Mouse (Mus musculus): ENCODE measurements around the gene Podxl. TPM values are rescaled to one million over a fixed set of nuclear protein-coding genes. Genes with fewer than 3 reads are reported as not detected.
A peak's percentile ranks its signal among the peaks of the same experiment; 100 is the strongest.

The Podxl gene
- total RNA-seq, 2 experiments from 2014 or later = 20.3 to 22.7 TPM

DNA sequence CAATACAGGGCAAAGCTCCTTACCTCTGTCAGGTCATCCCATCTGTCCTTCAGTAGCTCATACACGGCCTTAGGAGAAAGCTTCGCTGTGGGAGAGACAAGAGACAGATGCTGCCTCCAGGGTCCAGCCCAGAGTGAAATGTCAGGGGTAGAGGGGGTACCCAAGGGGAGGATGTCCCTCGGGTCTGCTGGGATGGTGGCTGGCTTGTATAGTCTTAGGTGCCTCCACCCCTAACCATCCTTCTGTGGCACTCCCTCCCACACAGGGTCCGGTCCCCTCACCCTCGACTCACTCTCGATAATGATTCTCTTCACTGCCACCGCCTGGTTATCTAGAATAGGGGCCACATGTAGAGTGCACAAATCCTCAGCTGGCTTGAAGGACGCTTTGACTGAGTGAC, 39.1 kb downstream of the Podxl start:
- DNase-seq (ENCODE audit: low spot score in 2 of 2) = no peak

DNA sequence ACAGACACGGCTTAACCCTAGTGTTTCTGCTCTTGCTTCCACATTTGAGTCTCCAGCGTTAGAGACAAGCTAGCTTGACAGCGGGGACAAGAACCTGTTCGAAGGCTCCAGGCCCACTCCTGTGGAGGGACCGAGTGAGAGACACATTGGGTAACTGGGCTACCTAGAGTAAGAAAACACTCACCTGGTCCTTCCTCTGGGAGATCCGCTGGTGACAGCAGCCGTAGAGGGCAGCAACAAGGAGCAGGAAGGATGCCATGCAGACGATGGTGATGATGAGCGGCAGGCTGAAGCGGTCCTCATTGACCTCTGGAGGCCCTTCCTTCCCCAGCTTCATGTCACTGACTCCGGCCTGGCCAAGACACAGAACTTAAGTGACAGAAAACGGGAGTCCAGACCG, 39.7 kb downstream of the Podxl start:
- DNase-seq (ENCODE audit: low spot score in 2 of 2) = no peak

DNA sequence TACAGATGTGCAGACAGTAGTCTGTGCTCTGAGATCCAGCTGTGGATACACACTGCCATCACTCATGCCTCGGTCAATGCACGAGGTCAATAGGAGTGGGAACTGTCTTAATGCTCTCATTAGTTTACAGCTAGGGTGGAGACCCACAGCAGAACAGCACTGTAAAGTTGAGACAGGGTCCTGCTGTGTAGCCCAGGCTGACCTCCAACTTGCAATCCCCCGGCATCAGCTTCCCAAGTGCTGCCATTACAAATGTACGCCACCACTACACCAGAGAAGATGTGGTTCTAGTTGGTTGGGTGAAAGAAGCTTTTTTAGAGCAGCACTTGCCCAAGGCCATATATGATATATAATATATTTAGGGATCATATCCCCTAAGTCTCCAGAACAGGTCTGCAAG, 40.1 kb downstream of the Podxl start:
- no peak for DNase-seq (ENCODE audit: low spot score in 2 of 2)

DNA sequence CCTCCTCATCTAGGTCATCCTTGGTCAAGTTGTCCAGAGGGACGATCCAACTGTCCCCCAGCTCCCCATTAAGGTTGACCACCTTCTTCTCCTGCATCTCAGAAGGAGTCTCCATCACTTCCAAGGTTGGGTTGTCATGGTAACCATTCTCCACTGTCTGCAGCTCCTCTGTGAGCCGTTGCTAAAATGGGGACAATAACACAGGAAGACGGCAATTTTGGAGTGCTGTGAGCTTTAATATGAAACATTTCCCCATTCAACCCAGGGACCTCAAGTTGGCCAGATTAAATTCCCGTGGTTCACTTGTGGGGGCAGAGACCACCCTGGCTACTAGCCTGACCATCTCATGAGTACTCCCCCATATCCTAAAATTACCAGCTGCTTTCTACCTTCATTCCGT, 40.7 kb downstream of the Podxl start:
- DNase-seq (ENCODE audit: low spot score in 2 of 2) = peak in 1 of 2 experiments; percentile 49

DNA sequence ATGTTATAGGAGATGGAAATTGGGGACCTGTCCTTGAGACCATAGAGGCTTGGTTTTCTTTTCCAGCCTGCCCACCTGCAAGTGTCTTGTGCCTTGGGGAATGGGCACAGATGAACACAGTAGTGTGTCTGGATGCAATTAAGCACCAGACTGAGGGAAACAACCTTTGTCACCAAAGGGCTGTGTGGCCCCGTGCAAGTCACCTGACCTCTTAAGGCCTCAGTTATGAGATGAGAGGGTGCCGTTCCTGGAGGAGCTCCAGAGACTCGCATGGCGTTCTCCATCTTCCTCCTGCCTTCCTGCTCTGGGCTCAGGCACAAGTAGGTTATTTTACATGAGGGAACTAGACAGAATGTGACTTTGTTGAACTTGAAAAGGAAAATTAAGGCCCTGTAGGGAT, 41.3 kb downstream of the Podxl start:
- DNase-seq (ENCODE audit: low spot score in 2 of 2) = no peak

DNA sequence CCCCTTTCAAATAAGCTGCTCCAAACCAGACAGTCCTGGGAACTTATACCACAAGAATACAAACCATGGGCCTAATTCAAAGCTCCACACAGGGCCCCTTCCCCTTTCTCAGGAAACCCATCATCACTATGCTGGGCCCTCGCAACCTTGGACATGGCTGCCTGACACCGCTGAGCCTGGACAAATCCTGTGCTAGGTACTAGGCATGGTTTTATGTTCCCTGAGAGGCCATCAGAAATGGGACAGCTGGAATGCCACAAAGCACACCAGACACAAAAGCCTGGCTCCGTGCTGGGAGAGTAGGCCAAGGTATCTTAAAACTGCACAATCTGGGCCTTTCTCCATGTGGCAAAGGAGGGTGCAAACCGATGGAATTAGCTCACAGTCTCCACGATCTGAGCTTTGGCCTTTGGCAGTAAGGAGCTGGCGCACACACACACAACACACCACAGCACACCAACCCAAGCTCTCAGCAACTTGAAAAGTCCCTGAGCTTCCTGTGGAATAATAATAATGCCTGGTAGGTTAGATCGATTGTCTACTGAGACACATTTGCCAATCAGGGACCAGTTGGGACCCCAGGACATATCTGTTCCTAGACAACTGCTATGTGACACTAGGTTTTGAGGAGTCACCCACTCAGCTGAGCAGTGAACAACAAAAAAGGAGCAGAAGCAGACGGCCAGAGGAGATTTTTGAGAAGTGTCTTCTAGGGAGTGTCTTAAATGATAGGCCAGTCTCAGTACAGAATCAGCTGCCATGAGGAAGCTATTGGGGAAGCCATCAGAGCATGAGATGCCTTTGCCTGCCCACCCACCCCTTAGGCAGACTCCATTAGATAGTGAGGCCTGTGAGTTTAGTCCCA, 42.1 kb downstream of the Podxl start:
- no peak for DNase-seq (ENCODE audit: low spot score in 2 of 2)

DNA sequence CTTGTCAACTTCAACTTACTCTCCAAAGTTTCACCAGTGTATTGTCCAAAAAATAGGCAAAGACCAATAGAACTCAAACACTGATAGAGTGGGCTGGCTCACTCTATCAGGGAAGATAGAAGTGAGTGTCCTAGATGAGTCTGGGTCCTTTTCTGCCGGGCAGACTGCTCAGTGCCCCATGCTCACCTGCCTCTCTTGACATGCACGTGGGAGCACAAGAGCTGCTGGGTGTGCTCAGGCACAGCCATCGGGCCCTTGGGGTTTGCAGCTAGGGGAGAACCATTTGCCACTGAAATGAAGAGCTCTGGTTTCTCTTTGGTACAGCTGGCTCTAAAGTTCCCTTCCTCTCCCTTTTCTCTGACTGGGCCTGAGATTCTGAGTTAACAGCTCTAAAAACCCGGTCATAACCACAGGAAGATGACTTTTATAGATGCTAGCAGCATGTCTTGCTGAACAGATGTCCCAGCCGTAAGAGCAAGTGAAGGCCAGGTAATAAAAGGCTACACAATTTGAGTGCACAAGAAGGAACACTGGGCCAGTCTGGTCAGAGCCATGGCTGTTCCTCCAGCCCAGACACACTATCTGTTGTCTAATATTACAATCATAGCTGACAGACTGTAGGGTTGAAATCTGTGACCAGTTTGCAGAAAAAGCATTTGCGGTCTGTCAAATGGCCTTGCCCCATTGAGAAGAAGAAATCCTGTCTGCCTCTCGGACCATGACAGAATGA, 43.1 kb downstream of the Podxl start:
- no peak for DNase-seq (ENCODE audit: low spot score in 2 of 2)

DNA sequence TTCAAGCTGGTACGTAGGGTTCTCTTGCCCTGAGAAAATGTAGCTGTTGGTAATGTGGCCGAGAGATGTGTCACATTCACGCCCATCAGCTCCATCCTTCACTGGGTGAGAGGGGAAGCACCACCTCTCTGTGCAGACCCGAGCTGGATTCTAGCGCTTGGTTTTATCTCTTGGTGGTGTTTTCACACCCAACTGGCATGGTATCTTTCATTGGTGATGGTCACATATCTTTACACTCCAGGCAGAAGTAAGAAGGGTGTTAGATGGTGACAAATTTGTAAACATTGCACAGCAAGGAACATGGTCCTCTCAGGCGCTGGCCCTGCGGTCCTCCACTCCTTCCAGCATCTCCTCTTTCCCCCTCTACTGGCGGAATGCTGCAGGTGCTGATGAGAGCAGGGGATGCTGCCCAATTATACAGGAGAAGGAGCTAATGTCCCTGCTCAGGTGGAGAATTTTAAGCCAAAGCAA, 44.7 kb downstream of the Podxl start:
- DNase-seq (ENCODE audit: low spot score in 2 of 2) = no peak

DNA sequence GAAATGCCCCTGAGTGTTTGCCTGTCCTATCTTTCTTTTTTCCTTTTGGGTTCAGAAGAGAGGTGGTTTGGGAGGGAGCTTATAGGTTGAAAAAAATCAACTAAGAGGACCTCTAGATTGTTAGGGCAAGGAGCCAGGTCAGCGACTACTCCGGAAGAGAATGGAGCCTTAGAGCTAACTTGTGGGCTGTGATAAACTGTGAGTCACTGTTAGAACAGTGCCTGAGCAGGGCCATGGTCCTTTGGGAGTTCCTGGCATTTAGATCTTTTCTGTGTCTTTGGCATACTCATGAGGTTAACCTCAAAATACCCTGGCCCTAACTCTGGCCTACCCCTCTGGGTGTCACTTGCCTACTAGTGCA, 45.5 kb downstream of the Podxl start:
- DNase-seq (ENCODE audit: low spot score in 2 of 2) = no peak

DNA sequence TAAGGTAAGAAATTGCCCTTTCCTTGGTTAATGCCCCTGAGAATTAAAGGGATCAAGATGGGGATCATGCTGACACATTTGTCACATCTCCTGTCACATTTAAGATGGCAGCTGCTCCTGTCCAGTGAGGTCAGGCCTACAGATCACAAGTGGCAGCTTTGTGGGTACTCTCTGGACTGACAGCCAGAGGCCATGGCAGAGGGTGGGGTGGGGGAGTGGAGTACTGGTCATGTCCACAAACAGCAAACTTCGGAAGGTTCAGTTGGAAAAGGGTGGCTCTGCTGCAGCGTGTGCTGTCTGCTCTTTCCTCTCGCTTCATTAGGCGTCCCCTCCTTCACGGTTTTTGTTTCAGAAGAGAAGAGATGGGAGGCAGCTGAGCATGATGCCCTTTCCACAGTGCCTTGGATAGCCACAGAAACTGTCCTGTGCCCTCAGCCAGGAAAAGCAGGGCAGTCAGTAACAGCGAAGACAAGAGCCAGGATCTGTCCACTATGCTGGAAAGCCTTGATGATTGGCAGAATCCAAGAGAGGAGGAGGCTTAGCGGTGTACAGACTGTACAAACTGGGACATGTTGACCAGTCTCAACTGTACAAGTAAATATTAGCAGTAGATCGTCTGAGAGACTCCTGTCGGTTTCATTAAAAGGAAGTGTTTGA, 46.0 kb downstream of the Podxl start:
- no peak for DNase-seq (ENCODE audit: low spot score in 2 of 2)

DNA sequence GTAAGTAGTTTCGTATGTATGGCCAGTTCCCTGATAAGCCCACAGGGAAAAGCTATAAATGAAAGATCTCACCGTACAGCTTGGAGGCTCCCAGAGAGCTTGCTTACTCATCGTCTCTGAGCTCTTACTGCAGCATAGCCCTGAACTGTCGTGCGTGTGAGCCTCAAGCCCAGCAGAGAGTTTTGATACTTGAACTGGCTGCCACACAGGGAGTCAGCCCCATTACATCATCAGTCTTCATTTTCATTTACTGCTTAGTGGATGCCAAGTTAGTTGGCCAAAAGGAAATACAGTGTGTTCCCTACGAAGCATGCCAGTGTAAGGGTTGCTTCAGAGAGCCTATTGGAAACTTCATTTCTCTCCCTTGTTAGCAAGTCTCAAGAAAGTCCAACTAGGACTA, 50.1 kb downstream of the Podxl start:
- no peak for DNase-seq (ENCODE audit: low spot score in 2 of 2)

DNA sequence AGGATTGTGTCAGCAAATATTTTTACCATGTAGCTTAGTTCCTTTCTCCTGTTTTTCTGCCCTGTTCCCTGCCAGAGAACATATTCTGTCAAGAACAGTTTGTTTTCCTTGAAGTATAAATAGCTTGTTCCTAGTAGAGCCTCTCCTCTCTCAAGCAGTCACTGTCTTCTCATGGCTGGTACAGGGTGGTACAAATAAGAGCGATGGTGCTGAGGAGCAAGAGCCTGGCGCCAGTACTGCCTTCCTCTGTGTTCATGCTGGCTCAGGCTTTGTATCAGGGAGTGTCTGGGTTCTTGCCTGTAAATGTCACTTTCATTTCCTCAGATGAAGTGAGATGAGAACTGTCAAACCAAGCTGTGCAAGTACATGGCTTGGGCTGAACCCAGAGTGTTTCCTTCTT, 61.2 kb downstream of the Podxl start:
- DNase-seq (ENCODE audit: low spot score in 2 of 2) = no peak

DNA sequence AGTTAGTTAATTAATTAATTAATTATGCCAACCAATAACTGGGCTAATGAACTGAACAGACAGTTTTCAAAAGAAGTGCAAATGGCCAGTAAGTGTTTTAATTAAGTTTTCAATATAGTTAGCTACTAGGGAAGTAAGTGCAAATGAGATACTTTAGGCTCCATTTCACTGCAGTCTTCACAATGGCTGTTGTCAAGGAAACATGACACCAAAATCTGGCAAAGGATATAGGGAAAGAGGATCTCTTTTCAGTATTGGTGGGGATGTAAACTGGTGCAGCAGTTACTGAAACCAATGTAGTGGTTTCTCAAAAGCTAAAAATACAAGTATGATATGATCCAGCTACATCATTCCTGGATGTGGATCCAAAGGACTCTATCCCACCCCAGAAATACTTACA, 63.1 kb downstream of the Podxl start:
- DNase-seq (ENCODE audit: low spot score in 2 of 2) = no peak

DNA sequence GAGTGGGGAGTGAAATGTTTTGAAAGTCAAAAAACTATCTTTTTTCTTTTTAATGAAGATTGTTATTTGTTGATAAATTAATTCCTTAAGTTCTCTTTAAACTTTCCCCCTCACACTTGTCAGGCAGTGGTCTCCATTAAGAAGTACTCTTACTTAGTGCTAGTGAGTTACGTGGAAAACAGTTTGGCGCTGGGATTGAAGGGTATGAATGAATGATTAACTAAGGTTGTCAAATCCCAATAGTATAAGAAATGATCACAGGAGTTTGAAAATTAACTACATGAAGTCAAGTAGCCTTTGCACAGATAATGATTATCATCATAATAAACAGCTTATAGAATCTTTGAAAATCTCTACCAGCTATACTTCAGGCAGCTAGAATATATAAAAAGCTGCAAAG, 63.5 kb downstream of the Podxl start:
- DNase-seq (ENCODE audit: low spot score in 2 of 2) = no peak

DNA sequence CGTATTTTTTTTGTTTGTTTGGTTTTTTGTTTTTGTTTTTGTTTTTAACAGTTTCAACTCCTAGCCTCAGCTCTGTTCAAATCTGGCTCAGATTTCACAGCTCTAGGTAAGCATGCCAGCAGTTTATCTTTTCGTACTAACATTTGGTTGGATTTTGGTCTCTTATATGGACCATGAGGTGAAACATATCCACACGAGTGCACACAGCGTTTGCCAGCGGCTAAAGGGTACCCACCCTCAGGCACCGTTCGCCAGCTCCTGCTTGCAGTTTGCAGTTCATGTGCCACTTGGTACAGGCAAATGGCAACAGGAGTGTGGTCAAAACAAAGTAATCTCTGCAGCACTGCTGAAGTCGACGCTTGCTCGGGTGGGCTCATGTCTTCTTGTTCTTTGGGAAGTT, 63.9 kb downstream of the Podxl start:
- DNase-seq (ENCODE audit: low spot score in 2 of 2) = no peak

DNA sequence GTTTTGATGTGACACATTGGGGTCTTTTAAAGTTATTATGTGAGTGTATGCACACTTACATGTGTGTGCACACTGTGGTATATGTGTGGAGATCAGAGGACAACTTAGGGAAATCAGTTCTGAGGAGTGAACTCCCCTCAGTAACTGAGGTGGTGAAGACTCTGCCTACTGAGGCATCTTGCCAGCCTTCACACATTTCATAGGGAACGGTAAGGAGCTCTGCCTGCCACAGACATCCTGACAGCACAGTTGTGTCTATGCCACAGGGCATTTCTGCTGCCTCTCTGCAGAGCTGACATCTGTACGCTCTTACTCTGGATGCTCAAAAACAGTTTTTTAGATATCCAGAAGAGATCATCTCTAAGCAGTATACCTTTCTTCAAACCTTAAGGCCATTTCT, 67.6 kb downstream of the Podxl start:
- no peak for DNase-seq (ENCODE audit: low spot score in 2 of 2)

DNA sequence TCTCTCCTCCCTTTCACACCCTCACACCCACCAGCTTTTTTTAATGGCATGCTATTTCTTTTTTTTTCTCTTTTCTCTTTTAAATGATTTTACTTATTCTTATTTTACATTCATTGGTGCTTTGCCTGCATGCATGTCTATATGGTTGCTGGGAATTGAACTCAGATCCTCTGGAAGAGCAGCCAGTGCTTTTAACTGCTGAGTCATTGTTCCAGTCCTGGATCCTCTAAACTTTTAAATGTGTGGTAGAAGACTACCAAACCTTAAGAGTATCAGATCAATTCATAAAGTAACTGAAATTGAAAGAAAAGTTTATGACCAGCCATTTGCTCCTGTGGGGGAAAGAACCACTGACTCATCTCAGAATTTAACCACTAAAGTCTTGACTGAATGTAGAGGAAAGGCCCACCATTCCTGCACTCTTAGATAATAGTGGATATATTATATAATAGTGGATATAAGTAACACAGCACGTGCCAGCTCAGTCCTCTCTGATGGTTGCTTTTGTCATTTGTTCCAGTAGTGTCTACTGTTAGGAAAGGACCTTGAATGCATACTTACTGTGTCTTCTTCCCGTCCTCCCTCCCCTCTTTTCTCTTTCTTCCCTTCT, 68.6 kb downstream of the Podxl start:
- no peak for DNase-seq (ENCODE audit: low spot score in 2 of 2)

DNA sequence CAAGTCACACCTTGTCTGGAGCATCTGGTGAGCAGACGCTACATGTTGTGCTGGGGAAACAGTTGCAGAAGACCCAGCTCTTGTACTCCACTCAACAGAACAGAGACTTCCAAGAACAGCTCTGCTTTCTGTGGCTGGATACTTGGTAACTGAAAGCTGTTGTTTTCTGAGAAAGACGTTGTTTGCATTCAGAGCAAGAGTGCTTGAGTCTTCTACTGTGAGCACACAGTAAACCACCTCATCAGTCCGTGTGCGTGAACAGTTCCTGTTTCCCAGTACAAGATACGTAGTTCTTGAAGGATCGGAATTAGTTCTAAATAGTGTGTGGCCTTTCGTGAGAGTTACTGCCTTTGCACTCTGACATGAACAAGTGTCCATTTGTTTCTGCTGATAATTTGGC, 73.8 kb downstream of the Podxl start:
- DNase-seq (ENCODE audit: low spot score in 2 of 2) = no peak

DNA sequence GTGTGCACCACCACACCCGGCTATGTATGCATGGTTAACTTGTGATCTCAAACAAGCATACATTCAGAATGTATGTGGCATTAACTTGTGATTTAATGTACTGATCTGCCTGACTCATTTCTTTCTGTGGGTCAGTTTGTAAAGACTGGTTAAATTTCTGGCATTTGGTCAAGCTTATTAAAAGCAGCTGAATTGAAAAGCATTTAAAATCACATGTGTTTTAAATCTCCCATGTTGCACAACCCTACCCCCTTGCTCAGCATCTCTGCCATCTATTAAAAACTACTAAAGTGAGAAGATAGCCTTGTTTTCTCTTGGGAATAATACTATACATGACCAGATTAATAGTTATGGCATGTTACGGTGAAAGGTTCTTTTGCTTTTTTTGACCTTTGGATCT, 77.2 kb downstream of the Podxl start:
- DNase-seq (ENCODE audit: low spot score in 2 of 2) = no peak

DNA sequence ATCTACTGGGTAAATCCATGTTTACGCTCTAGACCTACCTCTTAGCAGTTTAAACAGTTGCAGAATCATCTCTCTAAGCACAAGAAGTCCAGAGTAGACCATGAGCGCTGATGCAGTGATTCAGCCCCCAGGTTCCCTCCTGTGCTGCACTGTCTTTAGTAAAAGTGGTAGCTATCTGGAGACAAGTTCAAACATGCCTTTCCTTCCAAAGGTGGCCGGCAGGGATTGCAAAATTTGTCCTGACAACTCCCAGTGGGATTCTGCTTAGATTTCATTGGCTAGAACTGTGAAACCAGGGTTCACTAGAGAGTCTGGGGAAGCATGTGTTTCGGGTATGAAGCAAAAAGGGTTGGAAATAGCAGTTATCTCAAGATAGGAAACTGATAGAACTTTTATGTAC, 83.8 kb downstream of the Podxl start:
- DNase-seq (ENCODE audit: low spot score in 2 of 2) = no peak

DNA sequence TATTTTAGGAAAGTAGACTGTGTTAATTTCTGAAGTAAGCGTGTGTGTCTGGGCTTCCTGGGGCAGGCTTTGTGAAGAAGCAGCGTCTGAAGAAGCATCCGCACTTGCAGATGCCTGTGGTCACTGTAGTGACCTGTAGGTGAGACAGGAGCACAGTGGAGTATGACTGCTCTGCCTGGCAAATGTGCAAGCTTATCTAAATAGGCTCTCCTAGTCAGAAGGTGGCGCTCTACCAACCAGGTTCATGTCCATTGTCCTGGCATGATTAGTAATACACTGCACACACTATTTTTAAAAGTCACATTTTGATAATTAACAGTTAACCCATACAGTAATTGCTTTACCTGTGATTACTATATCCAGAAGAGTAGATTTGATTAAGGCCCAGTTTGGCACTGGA, 85.6 kb downstream of the Podxl start:
- no peak for DNase-seq (ENCODE audit: low spot score in 2 of 2)

All from left cerebral cortex, adult 18-20 months (tissue).